Comparison of ENCODE assay signal across 16 mouse cellular contexts in the genomic region with DNA sequence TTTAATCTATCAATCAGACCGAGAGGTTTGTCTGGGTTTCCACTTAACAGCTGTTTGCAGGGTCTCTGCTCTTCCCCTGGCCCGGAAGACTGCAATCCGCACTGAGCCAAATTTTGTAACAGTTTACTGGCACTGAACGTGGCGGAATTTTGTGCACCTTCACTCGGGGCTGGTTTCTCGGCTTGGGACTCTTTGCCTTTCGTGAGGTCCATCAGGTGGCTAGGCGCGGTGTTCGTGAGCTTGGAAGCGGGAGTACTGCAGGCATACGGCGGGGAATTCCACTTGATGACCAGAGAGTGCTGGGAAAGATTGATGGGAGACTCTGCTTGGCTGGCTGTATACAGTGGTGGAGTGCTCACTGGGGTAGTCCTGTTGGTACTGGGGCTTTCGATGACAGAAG.
"Had no signal": no experiment of that assay in that cellular context is flagged by ENCODE, and none has a peak within 500 bp of the region (broad histone marks: within the 10 kb centered on the region; RNA-seq: fewer than 3 reads in every experiment).

No protein-coding gene starts in this region.

- H3K9ac ChIP-seq: lung, embryonic 15.5 days; midbrain, embryonic 12.5 days had no signal

- H3K27ac ChIP-seq: kidney, postnatal 0 days; layer of hippocampus, adult 2 months; lung, embryonic 15.5 days; macrophage; midbrain, embryonic 12.5 days had no signal

- ATAC-seq: midbrain, embryonic 16.5 days had no signal

- H3K4me1 ChIP-seq: midbrain, embryonic 12.5 days had no signal

- H3K4me3 ChIP-seq: layer of hippocampus, adult 2 months; lung, embryonic 15.5 days; megakaryocyte, embryonic 14.5 days; midbrain, embryonic 12.5 days had no signal

- DNase-seq: kidney, adult 8-10 months; kidney, postnatal 4 days; left cerebral cortex, postnatal 4 days; liver; lung, postnatal 14 days; right cerebral cortex, adult 18-20 months; right cerebral cortex, postnatal 25 days; thymus, adult 18-20 months; thymus, postnatal 14 days had no signal

- H3K9me3 ChIP-seq: lung, embryonic 15.5 days; midbrain, embryonic 12.5 days had no signal

- H3K27me3 ChIP-seq: lung, embryonic 15.5 days; megakaryocyte, embryonic 14.5 days; midbrain, embryonic 12.5 days had no signal

- H3K4me2 ChIP-seq: lung, embryonic 15.5 days; midbrain, embryonic 12.5 days had no signal
